Mouse (Mus musculus): ENCODE measurements around the gene Lmnb2.

- TF ChIP-seq CTCF (IDR thresholded peaks at IDR 0.05; ENCODE audit: low read depth): no peak
- no peak for TF ChIP-seq EP300 (IDR thresholded peaks at IDR 0.05; ENCODE audit: low read depth)
Measured at GRCm38 (mm10) chr10:80947802-80948201, 29.8 kb upstream of the Lmnb2 start.

All from liver, embryonic 14.5 days (tissue).